Mouse (Mus musculus): ENCODE results near the gene Parp14. TPM values are rescaled to one million over a fixed set of nuclear protein-coding genes. Genes with fewer than 3 reads are reported as not detected.

Gene Parp14
- polyA plus RNA-seq, 1 experiment, result 0.02 TPM

DNA sequence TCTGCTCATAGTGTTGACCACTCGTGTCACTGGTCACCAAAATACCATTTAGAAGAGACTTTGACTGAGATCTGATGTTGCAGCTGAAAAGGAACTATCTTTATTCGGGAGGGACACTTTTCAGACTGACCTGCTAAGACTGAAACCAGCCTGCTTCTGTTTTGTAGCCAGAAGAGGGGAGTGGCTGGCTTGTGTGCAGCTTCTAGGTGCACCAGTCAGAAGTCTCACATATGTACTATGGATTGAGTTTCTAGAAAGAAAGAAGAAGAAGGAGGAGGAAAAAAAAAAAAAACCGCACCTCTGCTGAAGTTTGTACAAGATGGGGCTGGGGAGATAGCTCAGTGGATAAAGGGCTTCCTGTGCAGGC lies 88.2 kb downstream of the Parp14 start:
- Histone ChIP-seq H3ac (ENCODE audit: control insufficient read depth, insufficient read length, low read depth) (no peak overlapping the region), H3K36me3 (ENCODE audit: control insufficient read depth, insufficient read depth) (peaks cover 3% of the 10 kb centered on the region), H3K79me2 (ENCODE audit: control insufficient read depth, insufficient read depth) (peaks cover 36% of the 10 kb centered on the region), H3K79me3 (ENCODE audit: low read depth) (peaks cover 14% of the 10 kb centered on the region), H3K4me3 (ENCODE audit: insufficient read depth, poor library complexity, severe bottlenecking) (no peak overlapping the region), H3K27me3 (ENCODE audit: control insufficient read depth, insufficient read depth, insufficient read length) (no peaks in the 10 kb centered on the region)
- no peak for TF ChIP-seq MYOG (IDR thresholded peaks at IDR 0.05; ENCODE audit: control insufficient read depth, extremely low read depth, insufficient read length)
- no peak for TF ChIP-seq CEBPB (IDR thresholded peaks at IDR 0.05; ENCODE audit: low read depth)
- no peak for TF ChIP-seq MYOD1 (IDR thresholded peaks at IDR 0.05; ENCODE audit: control insufficient read depth, insufficient read length, low read depth)
- no peak for TF ChIP-seq MAX (IDR thresholded peaks at IDR 0.05)
- no peak for TF ChIP-seq CTCF (IDR thresholded peaks at IDR 0.05; ENCODE audit: control insufficient read depth, insufficient read depth, insufficient read length)
- no peak for TF ChIP-seq USF1 (IDR thresholded peaks at IDR 0.05; ENCODE audit: low read depth)
- no peak for TF ChIP-seq FOSL1 (IDR thresholded peaks at IDR 0.05; ENCODE audit: insufficient read depth, low read length, poor library complexity, severe bottlenecking)

Other genes starting within 250 kb of the Parp14 start
- 11.7 TPM for gene Dirc2, start 102.2 kb downstream of the Parp14 start, polyA plus RNA-seq (2012; fragmentation: generic; extraction: Trizol)
- 10.6 TPM for gene Hspbap1, start 101.2 kb downstream of the Parp14 start, polyA plus RNA-seq (2012; fragmentation: generic; extraction: Trizol)
- gene Parp9, start 66.9 kb upstream of the Parp14 start, polyA plus RNA-seq (2012; fragmentation: generic; extraction: Trizol), result 0.66 TPM
- gene Dtx3l, start 67.6 kb upstream of the Parp14 start, polyA plus RNA-seq (2012; fragmentation: generic; extraction: Trizol), result 0.41 TPM
- 8.3 TPM for gene Kpna1, start 107.2 kb upstream of the Parp14 start, polyA plus RNA-seq (2012; fragmentation: generic; extraction: Trizol)
- 1.6 TPM for gene Wdr5b, start 169.6 kb upstream of the Parp14 start, polyA plus RNA-seq (2012; fragmentation: generic; extraction: Trizol)
- 178 TPM for gene Fam162a, start 200.1 kb upstream of the Parp14 start, polyA plus RNA-seq (2012; fragmentation: generic; extraction: Trizol)
- gene Ccdc58, start 200.1 kb upstream of the Parp14 start, polyA plus RNA-seq (2012; fragmentation: generic; extraction: Trizol), result 52.8 TPM

Measured in C2C12 (cell line).